Mouse (Mus musculus): ENCODE measurements around the gene Bdp1.

- peak; percentile 90 for TF ChIP-seq CTCF (IDR thresholded peaks at IDR 0.05; ENCODE audit: low read depth)
- TF ChIP-seq EP300 (optimal IDR thresholded peaks at IDR 0.05), result no peak
These were observed 102.1 kb downstream of the Bdp1 start for GRCm38 (mm10) chr13:100001790-100002196.

Measured in stomach, postnatal 0 days (tissue).